Mouse (Mus musculus) bone marrow, adult 2 months (tissue): ENCODE results near the gene Tbc1d30.

Source experiments
- CTCF ChIP-seq: fragments of 200-500 bp; IDR thresholded peaks from 2 replicates; pipeline ENCODE4 v1.5.1; 2011; ENCODE audit warnings: low read length, control low read depth; ENCODE audit not compliant: control insufficient read depth, insufficient read depth
- POLR2A ChIP-seq: fragments of 200-500 bp; IDR thresholded peaks from 2 replicates; pipeline ENCODE4 v1.6.1; 2011; ENCODE audit warnings: low read depth, mild to moderate bottlenecking, control low read depth, low read length, borderline replicate concordance; ENCODE audit not compliant: control insufficient read depth

DNA sequence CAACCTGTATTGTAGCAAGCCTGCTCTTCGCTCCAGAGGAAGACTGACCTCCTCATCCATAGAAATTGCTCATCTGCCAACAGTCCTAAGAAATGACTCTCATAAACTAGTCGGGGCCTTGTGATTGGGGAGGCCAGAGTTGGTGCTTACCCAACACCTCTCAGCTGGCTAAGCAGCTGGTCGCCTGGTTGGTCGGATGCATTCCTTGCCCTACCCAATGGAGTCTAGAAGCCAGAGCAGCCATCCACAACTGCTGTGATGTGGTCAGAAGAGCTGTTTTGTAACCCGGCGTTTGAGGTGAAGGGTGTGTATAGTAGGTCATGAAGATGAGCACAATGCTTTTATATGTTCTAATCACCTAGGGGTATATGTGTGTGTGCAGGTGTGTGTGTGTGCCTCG, 47.5 kb upstream of the Tbc1d30 start:
- TF ChIP-seq POLR2A, result no peak
- TF ChIP-seq CTCF, result no peak
